Mouse (Mus musculus) cerebellum, postnatal 25 days (tissue): ENCODE data around the gene Rcn1.

ENCODE experiments used
- DNase-seq, 2 experiments: peaks; one replicate each; pipeline ENCODE4 v3.0.0; 2021; ENCODE audit warnings: mixed read lengths in 2 of 2

The Rcn1 gene

GRCm38 (mm10) chr2:105392514-105392913 lies 6.6 kb downstream of the Rcn1 start:
- DNase-seq: no peak

GRCm38 (mm10) chr2:105391414-105391784 lies 7.7 kb downstream of the Rcn1 start:
- no peak for DNase-seq

GRCm38 (mm10) chr2:105390653-105391413 lies 8.3 kb downstream of the Rcn1 start:
- DNase-seq: no peak

GRCm38 (mm10) chr2:105389007-105389890 lies 9.9 kb downstream of the Rcn1 start:
- DNase-seq: no peak

- no peak for DNase-seq
These were observed 12.7 kb downstream of the Rcn1 start for GRCm38 (mm10) chr2:105386418-105386817.

GRCm38 (mm10) chr2:105384998-105385397 lies 14.1 kb downstream of the Rcn1 start:
- no peak for DNase-seq

- no peak for DNase-seq
These were observed 16.1 kb downstream of the Rcn1 start for GRCm38 (mm10) chr2:105383063-105383462.

- DNase-seq: no peak
These were observed 18.3 kb downstream of the Rcn1 start for GRCm38 (mm10) chr2:105380757-105381319.

GRCm38 (mm10) chr2:105379682-105380081 lies 19.4 kb downstream of the Rcn1 start:
- no peak for DNase-seq

GRCm38 (mm10) chr2:105375705-105376104 lies 23.4 kb downstream of the Rcn1 start:
- no peak for DNase-seq

GRCm38 (mm10) chr2:105375261-105375660 lies 23.9 kb downstream of the Rcn1 start:
- no peak for DNase-seq

- no peak for DNase-seq
These were observed 25.5 kb downstream of the Rcn1 start for GRCm38 (mm10) chr2:105373658-105374057.

GRCm38 (mm10) chr2:105372727-105373126 lies 26.4 kb downstream of the Rcn1 start:
- no peak for DNase-seq

- DNase-seq: no peak
These were observed 27.0 kb downstream of the Rcn1 start for GRCm38 (mm10) chr2:105372156-105372555.

- DNase-seq: peak; percentile 19 to 31
These were observed 28.4 kb downstream of the Rcn1 start for GRCm38 (mm10) chr2:105370698-105371097.

GRCm38 (mm10) chr2:105370240-105370639 lies 28.9 kb downstream of the Rcn1 start:
- peak; percentile 15 to 27 for DNase-seq

GRCm38 (mm10) chr2:105367623-105368022 lies 31.5 kb downstream of the Rcn1 start:
- DNase-seq: no peak

GRCm38 (mm10) chr2:105358040-105358439 lies 41.1 kb downstream of the Rcn1 start:
- no peak for DNase-seq

- no peak for DNase-seq
These were observed 42.3 kb downstream of the Rcn1 start for GRCm38 (mm10) chr2:105356791-105357190.

GRCm38 (mm10) chr2:105348886-105349285 lies 50.2 kb downstream of the Rcn1 start:
- DNase-seq: no peak

- DNase-seq: peak in 1 of 2 experiments; percentile 28
These were observed 59.1 kb downstream of the Rcn1 start for GRCm38 (mm10) chr2:105339993-105340392.

GRCm38 (mm10) chr2:105337171-105337875 lies 61.8 kb downstream of the Rcn1 start:
- DNase-seq: no peak
